Mouse (Mus musculus) adrenal gland, postnatal 36 days (tissue): ENCODE measurements around the gene Gng7. TPM values are rescaled to one million over a fixed set of nuclear protein-coding genes. Genes with fewer than 3 reads are reported as not detected.
"Not testable (repeated sequence)": the region's sequence is repeated elsewhere in the genome, so short reads cannot be mapped to it uniquely, and the experiment has no call there.

Experiments
- DNase-seq, 2 experiments: peaks; one replicate each; pipeline ENCODE4 v3.0.0; 2021; ENCODE audit warnings: mixed read lengths in 1 of 2
- long read RNA-seq, 2 experiments: library from polyadenylated mRNA; stranded (forward); transcript quantifications; one replicate each; pipeline ENCODE4 v2.0.0; 2021; ENCODE audit warnings: borderline sequencing depth in 2 of 2
- total RNA-seq, 2 experiments: library from RNA; stranded (reverse); gene quantifications; 2 replicates each; pipeline ENCODE4 v1.2.3; 2021

The Gng7 gene
- 1 to 10 TPM; 6.4 to 6.7 TPM for total RNA-seq
- long read RNA-seq, experiment 1, partial matches to known transcripts: 2 of 4 reads
- long read RNA-seq, experiment 1, other reads (novel, unspliced or antisense): 0 of 4 reads
- long read RNA-seq, experiment 2, partial matches to known transcripts: 0 of 4 reads
- long read RNA-seq, experiment 2, other reads (novel, unspliced or antisense): 3 of 4 reads

DNA sequence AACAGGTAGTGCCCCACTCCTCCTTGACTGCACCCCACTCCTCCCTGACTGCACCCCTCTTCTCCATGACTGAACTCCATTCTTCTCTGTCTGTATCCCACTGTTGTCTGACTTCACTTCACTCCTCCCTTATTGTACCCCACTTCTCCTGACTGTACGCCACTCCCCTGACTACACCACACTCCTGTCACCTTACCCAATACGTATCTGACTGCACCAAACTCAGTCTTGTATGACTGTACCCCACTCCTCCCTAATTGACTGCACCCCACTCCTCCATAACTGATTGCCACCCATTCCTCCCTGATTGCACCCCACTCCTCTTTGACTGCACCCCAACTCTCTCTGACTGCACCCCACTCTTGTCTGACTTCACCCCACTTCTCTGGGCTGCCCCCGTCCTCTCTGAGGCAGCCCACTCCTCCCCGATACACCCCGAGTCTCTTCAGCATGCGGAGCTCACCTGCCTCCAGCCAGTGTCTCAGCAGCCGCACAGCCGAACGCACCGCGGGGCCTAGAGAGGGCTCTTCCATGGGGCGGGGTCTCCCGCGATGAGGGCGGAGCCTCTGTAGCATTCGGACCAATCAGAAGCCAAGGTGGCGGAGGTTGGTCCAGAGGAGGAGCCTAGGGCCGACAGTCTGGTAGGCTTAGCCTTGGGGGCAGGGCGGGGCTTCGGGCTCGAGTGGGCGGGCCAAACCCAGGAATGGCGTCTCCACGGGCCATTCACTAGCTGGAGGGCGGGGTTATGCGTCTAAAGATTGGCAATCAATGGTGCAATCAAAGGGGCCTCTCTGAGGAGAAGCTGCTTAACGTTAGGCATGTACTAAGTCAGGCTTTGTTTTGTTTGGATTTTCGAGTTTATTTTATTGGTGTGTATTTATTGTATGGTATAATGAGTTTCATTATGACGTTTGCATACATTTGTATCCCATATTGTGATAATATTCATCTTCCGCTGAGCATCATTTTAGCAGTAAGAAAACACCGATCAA is at the start of gene Gng7:
TSS of gene Gng7 (minus strand) at position 553 of the 992 bp plus-strand sequence.
- peak; percentile 97 for DNase-seq

DNA sequence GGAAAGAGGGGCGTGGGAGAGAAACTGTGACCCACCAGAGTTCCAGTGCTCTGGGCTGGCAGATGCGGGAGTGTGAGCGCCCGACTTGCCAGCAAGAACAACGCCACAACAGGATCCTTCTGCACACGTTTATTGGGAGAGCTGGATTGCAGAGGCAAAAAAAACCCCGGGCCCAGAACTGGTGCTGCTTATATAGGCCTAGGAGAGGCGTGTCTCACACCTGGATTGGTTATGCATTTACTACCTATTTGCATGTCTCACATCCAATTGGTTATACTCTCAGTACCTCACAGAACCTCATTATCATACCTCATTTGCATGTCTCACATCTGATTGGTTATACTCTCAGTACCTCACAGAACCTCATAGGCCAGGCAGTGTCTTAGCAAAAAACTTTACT is 49.8 kb upstream of the Gng7 start:
- not testable (repeated sequence) for DNase-seq

DNA sequence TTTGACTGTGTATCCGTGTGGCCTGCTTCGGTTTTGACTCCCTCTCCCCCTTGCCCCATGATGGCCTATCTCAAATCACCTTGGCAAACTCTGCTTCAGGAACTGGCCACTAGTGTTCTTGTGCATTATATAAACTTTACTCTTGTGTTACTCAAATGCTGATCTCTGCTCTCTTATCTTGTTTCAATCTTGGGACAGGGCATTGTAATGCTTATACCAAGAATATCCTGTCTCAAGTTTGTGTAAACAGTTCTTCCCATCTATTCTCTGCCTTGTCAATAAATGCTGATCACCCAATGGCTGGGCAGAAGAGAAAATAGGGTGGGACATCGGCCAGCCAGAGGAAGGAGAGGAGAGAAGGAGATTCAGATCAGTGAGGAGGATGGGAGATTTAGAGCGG is 48.0 kb upstream of the Gng7 start:
- no peak for DNase-seq

DNA sequence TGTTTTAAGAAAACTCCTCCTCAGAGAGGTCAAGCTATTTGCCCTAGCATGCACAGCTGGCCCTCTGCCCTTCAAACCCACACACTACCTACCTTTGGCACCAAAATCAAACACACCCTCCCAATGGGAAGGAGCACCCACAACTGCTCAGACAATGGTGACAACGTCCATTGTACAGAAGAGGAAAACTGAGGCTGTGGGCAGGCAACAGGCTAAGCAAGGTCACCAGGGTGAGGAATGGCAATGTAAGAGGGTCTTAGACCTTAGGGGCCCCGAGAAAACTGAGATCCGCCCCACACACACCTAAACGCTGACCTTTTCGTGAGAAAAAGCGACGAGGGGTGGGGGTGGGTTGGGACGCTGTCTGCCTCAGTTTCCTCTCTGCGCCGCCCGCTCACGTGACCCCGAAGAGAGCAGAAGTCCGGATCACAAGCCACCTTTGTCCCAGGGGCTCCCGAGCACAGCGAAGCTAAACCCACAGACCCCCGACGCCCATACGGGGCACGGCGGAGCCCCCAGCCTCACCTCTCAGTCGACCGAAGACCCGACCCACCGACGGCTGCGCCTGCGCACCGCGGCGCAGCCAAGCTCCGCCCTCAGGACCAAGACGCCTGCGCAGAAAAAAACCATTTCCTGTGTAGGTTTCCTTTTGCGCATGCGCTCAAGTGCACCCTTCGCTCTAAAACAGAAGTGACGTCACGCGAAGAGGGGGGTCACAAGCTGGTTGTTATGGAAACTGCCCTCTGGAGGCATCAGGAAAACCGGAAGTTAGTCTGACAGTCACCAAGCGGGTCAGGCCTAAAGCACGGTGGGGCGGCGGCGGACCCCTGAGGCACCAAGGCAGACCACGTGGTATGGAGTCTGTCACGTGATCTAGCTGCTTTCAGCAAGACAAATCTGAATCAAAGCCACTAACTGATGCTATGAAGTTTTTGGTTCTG is 45.1 kb upstream of the Gng7 start, which contains the start of gene Sgta:
TSS of gene Sgta (minus strand) at position 579 of the 941 bp plus-strand sequence.
- DNase-seq: peak; percentile 98

DNA sequence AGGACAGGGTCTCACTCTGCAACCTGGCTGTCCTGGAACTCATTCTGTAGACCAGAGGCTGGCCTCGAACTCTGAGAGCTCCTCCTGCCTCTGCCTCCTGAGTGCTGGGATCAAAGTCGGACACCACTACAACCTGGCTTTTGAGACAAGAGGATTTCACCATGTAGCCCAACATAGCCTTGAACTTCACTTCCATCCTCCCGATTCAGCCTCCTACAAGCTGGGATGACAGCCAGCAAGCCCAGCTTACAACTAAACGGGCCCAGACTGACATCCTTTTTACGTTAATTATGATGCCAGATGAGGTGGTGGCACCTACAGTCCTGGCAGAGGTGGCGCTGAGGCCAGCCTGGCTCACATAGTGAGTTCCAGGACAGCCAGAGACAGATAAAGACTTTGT is 44.2 kb upstream of the Gng7 start:
- peak in 1 of 2 experiments; percentile 40 for DNase-seq

DNA sequence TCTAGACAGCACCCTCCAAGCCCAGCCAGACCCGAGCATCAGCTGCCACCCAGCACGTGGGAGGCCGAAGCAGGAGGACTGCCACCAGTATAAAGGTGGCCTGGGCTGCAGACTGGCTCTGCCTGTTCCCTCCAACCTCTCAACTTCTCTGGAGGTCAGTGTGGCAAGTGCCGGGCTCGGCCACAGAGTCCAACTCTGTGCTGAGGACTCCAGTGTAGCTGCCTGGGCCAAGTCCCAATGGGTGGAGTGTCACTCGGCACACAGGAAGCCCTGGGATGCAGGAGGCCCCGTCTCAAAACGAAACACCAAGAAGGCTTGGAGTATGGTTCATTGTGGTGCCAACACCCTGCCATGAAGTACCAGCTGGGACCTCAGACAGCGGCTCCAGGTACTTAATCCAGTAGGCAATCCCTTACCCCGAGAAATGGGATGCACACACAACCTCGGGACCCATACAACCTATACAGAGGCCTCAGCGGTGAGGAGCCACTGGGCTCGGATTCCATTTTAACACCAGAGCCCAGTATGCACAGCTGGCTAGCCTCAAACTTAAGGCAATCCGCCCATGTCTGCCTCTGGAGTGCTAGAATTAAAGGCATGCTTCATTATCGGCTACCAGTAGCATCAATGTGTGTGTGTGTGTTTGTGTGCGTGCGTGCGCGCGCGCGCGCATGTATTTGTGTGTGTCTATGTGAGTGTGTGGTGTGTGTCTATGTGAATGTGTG is 42.8 kb upstream of the Gng7 start:
- peak; percentile 33 to 51 for DNase-seq

DNA sequence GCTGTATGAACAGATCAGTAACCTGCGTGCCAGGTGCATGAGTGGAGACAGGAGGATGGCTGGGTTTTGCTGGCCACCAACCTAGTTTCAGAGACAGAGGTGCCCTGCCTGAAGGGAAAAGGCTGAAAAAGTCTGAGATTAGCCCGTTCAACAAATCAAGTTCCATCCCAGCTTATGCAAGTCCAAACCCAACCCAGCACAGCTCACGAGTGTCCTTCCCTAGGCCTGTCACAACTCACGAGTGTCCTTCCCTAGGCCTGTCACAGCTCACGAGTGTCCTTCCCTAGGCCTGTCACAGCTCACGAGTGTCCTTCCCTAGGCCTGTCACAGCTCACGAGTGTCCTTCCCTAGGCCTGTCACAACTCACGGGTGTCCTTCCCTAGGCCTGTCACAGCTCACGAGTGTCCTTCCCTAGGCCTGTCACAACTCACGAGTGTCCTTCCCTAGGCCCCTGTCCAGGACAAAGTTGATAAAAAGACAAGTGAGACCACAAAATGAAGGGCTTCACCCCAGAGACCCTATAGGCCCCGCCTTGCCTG is 41.1 kb upstream of the Gng7 start:
- DNase-seq: peak in 1 of 2 experiments; percentile 60

DNA sequence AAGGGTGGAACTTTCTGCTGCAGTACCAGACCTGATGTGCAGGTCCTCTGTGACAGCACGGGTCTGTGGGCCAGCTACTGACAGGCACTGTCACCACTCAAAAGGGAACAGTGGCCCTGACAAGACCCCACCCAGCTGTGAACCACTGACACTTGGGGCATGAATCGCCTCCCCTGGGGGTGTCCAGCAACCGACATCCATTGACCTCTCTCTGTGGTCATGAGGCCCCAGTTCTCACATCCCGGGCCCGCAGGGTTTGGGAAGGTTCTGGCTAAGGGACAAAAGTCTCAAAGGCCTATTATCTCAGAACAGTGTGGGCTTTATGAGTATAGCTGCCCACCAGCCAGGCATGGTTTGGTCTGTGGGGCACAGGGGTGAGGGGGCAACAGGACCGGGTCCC is 40.4 kb upstream of the Gng7 start:
- no peak for DNase-seq

DNA sequence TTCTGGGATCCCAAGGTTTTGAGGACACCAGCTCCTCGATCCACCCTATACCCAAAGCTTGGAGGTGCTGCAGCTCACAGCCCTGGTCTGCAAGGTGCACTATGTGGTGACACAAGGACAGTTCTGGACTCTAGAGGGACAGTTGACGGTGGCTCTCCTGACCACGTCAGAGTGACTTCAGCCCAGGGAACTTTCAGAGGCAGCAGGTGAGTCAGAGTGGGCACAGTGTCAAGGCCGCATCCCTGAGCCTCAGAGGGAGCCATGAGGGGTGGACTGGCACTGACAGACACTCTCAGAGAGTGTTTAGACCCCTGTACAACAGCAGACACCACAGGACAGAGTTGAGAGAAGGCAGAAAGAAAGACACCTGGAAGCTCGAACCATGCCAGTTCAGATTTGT is 37.8 kb upstream of the Gng7 start:
- DNase-seq: peak; percentile 78 to 84

DNA sequence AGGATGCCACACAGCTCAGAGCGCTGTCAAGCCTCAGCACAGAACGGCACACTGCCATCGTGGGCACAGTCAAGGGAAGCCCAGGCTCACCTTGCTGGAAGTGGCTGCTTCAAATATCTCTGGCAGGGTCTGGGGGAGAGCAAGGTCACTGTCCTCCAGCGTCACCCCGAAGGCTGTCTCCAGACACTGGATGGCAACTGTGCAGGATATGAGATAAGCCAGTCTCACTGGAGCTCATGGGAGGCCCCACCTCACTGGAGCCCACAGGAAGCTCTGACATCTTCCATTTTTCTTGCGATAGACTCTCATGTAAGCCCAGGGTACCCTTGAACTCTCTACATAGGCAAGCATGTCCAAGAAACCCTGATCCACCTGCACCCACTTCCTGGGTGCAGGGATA is 36.4 kb upstream of the Gng7 start:
- no peak for DNase-seq

DNA sequence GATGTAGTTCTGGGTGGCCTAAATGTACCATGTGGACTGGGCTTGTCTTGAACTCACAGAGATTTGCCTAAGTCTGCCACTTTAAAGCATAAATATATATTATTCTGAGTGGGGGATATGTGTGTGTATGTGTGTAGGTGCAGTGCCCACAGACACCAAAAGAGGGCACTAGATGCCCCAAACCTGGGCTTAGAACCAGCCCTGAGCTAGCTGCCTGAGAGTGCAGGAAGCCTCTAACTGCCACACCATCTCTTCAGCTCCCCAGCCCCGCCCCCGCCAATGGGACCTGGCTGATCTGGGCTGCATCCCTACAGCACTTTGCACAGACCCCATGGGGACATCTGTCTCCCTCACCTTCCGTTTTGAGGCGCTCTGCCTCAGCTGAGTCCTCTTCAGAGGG is 35.9 kb upstream of the Gng7 start:
- no peak for DNase-seq

DNA sequence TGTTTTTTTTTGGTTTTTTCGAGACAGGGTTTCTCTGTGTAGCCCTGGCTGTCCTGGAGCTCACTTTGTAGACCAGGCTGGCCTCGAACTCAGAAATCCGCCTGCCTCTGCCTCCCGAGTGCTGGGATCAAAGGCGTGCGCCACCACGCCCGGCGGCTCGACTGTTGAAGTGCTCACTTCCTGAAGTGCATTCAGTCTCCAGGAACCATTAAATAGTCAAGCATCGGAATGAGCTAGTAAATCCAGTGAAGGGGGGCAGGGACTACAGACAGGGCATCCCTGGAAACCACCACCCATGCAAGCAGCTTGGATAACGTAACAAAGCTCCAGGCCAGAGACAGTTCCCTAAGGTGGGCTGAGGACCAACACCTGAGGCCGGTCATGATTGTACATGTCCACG is 30.5 kb upstream of the Gng7 start:
- DNase-seq: not testable (repeated sequence)

DNA sequence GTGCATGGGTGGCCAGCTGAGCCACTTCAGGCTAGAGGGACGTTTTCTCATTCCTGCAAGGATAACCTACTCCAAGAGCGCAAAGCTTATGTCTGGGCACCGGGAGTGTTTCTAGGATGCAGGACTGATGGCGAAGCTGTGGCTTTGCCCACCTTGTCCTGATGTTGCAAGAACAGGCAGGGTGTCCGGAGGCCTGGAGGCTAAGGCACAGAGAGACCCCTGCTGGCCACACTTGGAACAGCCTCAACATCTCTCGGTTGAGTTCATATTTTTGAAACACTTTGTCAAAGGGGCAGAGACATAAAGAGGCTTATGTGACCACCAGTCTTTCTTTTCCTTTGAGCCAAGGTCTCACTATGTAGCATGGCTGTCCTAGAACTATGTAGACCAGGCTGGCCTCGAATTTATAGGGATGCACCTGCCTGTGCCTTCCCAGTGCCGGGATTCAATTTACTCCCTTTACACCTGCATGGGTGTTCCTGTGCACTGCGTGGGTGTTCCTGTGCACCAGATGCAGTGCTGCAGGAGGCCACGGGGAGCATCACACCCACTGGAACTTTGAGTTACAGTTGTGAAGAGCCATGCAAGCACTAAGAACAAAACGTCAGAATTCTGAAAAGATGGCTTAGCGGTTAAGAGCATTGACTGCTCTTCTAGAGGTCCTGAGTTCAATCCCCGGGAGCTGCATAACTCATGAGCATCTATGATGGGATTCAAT is 26.9 kb upstream of the Gng7 start:
- DNase-seq: peak; percentile 73 to 80

DNA sequence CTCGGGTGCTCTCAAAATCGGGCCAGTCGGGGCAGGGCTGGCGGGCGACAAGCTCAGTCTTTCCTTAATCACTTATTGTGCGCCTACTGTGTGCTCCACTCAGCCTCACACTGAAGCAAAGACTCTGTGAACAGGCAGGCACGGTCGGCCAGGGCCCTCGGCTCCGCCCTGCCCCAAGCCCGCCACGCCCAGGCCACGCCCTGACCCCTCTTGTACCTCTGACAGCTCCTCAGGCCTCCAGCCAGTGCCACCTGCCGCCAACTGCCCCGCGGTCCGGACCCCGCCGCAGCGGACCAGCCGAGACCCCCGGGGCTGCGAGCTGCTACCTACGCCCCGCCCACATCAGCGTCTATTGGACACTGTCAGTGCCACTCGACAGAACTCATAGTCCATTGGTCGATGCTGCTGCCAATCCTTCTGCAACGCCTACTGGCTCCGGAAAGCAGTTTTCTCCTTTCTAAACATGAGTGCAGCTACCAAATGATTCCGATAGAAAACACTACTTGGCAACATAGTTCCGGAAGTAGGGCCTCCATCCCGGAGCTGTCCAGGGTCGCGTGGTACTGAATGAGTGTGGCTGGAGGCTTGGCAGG is 22.3 kb upstream of the Gng7 start, which contains the start of gene Slc39a3:
TSS of gene Slc39a3 (minus strand) at position 439 of the 593 bp plus-strand sequence.
- DNase-seq: peak; percentile 95 to 97

DNA sequence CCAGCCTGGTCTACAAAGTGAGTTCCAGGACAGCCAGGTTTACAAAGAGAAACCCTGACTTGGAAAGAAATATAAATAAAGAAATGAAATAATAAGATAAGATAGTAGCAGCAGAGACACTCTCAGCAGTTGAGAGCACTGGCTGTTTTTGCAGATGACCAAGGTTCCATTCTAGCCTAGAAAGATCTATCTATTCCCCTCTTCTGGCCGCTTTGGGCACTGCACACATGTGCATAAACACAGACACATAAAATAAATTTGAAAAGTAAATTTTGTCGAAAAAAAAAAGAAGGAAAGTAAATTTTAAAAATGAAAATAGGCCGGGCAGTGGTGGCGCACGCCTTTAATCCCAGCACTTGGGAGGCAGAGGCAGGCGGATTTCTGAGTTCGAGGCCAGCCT is 21.5 kb upstream of the Gng7 start:
- no peak for DNase-seq

DNA sequence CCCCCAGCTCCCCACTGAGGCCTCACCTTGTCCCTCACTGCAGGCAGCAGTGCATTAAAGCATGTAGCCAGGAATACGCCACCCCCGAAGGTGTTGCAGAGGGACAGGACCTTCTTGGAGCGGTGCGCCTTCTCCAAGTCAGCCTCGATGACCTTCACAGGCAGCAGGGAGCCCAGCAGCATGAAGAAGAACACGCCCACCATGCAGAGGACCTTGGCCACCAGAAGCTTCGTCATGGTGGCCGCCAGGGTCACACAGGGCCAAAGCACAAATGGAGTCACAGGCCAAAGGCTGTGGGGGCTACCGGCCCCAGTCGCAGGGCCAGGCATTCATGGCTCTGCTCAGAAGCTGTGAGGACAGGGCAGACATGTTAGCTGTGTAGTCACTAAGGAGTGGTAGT is 18.8 kb upstream of the Gng7 start:
- peak; percentile 62 to 76 for DNase-seq

DNA sequence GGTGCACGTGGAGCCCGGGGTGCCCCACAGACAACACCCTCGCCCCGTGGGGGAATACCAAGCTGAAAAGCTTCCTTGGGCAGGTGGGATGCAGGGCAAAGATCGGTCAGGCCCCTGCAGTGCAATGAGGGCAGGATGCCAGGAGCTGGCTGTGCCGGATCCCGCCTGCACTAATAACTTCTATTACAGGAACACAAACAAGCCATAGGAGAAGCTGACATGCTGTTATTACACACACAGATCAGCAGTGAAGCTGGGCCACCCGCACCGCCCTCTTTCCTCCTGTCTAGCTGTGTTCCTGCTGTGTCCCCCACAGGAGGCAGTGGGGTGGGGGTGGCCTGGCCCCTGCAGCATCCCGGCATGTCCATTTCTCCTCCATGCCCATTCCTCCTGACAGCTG is 14.3 kb upstream of the Gng7 start:
- DNase-seq: no peak

DNA sequence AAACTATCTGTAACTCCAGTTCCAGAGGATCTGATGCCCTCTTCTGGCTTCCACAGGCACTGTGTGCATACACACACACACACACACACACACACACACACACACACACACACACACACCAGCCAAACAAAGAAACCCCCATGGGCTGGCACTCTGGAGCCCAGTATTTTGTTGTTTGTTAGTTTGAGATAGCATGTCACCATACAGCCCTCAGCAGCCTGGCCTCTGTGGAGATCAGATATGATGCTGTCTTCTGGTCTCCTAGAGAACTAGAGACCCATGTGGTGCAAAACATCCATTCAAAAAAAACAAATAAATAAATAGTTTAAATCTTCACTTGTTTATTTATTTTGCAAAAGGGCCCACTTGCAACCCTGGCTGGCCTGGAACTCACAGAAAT is 13.5 kb upstream of the Gng7 start:
- no peak for DNase-seq

DNA sequence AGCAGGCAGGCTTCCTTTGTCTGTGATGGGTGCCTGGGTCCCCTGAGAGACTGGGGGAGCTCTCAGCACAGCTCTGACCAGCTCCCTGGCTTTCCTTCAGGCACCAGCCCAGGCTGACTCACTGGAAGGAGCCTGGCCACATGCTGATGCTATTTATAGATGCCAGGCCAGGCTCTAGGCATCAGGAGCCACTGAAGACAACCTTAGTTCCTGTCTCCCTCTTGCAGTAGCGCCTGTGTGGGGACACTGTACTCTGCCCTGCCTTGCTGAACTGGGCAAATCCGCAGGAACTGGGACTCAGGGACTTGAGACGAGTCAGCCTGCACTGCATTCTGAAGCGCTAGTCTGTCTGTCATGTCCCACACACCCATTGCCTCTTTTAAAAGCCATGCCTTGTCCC is 12.6 kb upstream of the Gng7 start:
- peak; percentile 75 to 78 for DNase-seq

DNA sequence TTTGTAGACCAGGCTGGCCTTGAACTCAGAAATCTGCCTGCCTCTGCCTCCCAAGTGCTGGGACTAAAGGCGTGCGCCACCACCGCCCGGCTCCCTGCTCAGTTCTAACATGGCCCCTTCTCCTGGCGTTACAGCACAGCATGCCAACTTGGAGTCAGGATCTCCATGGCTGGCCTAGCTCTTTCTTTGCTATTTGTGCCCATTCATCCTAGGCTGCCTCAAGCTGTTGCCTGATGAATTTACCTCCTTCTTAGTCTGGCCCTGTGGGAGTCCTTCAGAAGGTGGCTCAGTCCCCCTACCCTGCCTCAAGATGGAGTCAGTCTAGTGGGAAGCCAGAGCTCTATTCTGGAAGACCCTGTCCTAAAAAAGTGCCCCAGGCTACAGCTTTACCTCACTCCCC is 12.1 kb upstream of the Gng7 start:
- DNase-seq: no peak
